Mouse (Mus musculus) cerebellum, adult 2 months (tissue): ENCODE measurements at regions not wholly inside any gene's neighbourhood (a gene's known extent, or its start where the extent isn't known, plus 50 kb on each side); places are given as distances from the start of the nearest gene placed in this dataset.

Source experiments
- CTCF ChIP-seq: fragments of 200-500 bp; IDR thresholded peaks from 2 replicates; pipeline ENCODE4 v1.5.1; 2011; ENCODE audit warnings: low read depth, mild to moderate bottlenecking, control low read depth, low read length, moderate library complexity, borderline replicate concordance; ENCODE audit not compliant: insufficient read depth
- POLR2A ChIP-seq: fragments of 200-500 bp; IDR thresholded peaks from 2 replicates; pipeline ENCODE4 v1.6.1; 2011; ENCODE audit warnings: low read length, control low read depth, borderline replicate concordance; ENCODE audit not compliant: insufficient read depth

DNA sequence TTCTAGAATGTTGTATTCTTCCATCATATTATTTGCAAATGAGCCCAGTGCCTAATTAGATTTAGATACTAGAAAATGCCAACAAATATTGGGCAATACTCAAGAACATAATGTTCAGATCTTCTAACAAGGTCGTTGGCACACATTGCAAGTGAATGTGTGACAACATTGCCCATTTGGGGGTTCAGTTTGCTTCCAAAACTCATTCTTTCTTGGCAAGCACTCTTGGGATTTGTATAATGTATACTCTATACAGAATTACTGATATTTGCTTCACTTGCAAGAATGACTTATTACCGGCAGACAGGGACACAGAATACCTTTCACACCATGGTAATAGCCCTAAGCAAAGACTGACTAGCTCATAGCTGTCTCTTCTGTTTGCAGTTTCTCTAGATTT is 194.8 kb upstream of the Tmem45b start:
- TF ChIP-seq POLR2A (no peak), CTCF (no peak)
